Mouse (Mus musculus) heart, embryonic 14.5 days (tissue): Measurements from ENCODE around the gene Cox10. TPM values are rescaled to one million over a fixed set of nuclear protein-coding genes. Genes with fewer than 3 reads are reported as not detected.

Experiments used
- ATAC-seq: fragments of 200-750 bp; cut with Nextera tagmentation; 2 replicates; pipeline ENCODE4 v1.8.0; 2017; ENCODE audit warnings: low read depth, moderate TSS enrichment; ENCODE audit not compliant: insufficient number of reproducible peaks, insufficient read depth, low FRiP score
- H3K27ac ChIP-seq, 2 experiments: fragments of 200-500 bp in 1 of 2; fragments of 300-500 bp in 1 of 2; sonication (generic) in 1 of 2; replicated peaks in 1 of 2; 2 replicates each; pipeline ENCODE4 v1.5.1; 2012 to 2014; ENCODE audit warnings: low read depth in 2 of 2, low read length in 2 of 2, control low read depth in 1 of 2, mild to moderate bottlenecking in 1 of 2, mixed read lengths in 1 of 2; ENCODE audit not compliant: control insufficient read depth in 1 of 2, insufficient read depth in 1 of 2
- H3K27me3 ChIP-seq: fragments of 300-500 bp; sonication (generic); 2 replicates; pipeline ENCODE4 v1.6.1; 2014; ENCODE audit warnings: mild to moderate bottlenecking, low read length, control low read depth; ENCODE audit not compliant: control insufficient read depth, insufficient read depth
- H3K36me3 ChIP-seq: fragments of 300-500 bp; sonication (generic); 2 replicates; pipeline ENCODE4 v1.6.1; 2014; ENCODE audit warnings: mild to moderate bottlenecking, control low read depth, low read length, mixed read lengths; ENCODE audit not compliant: control insufficient read depth, insufficient read depth
- H3K4me1 ChIP-seq, 2 experiments: fragments of 200-500 bp in 1 of 2; fragments of 300-500 bp in 1 of 2; sonication (generic) in 1 of 2; 2 replicates each; pipeline ENCODE4 v1.6.1; 2012 to 2014; ENCODE audit warnings: low read length in 2 of 2, control low read depth in 1 of 2, mixed read lengths in 1 of 2; ENCODE audit not compliant: control insufficient read depth in 2 of 2, insufficient read depth in 2 of 2
- H3K4me2 ChIP-seq: fragments of 300-500 bp; sonication (generic); 2 replicates; pipeline ENCODE4 v1.6.1; 2014; ENCODE audit warnings: mild to moderate bottlenecking, low read length
- H3K4me3 ChIP-seq, 2 experiments: fragments of 200-500 bp in 1 of 2; fragments of 300-500 bp in 1 of 2; sonication (generic) in 1 of 2; 2 replicates each; pipeline ENCODE4 v1.5.1; 2012 to 2014; ENCODE audit warnings: low read length in 2 of 2, mild to moderate bottlenecking in 2 of 2, control low read depth in 1 of 2, low read depth in 1 of 2, moderate library complexity in 1 of 2; ENCODE audit not compliant: control insufficient read depth in 1 of 2, insufficient read depth in 1 of 2
- H3K9ac ChIP-seq: fragments of 300-500 bp; sonication (generic); 2 replicates; pipeline ENCODE4 v1.6.1; 2014; ENCODE audit warnings: mild to moderate bottlenecking, low read length
- H3K9me3 ChIP-seq: fragments of 300-500 bp; sonication (generic); 2 replicates; pipeline ENCODE4 v1.6.1; 2016; ENCODE audit warnings: low read length, control low read depth; ENCODE audit not compliant: control insufficient read depth
- WGBS: fragments of 180-500 bp; shearing (Covaris S2); extraction: QIAGEN DNeasy Blood & Tissue Kit; methylation state at CpG from one replicate; pipeline ENCODE4 v1.1.7; 2014; 5-methylcytosine and 5-hydroxymethylcytosine counted together
- polyA plus RNA-seq: library from polyadenylated mRNA; unstranded; fragments of >200 nt; fragmentation: Nextera tagmentation; extraction: Ambion mirVana; gene quantifications from 2 replicates; pipeline ENCODE4 v1.2.1, GENCODE M21; 2014

Gene Cox10
- polyA plus RNA-seq, 1 experiment from 2014 or later = 39.5 TPM

- Histone ChIP-seq H3K9me3 (no peaks in the 10 kb centered on the region), H3K9ac (no peak overlapping the region), H3K4me3 (no peak overlapping the region), H3K27me3 (no peaks in the 10 kb centered on the region), H3K4me1 (peaks cover 11 to 16% of the 10 kb centered on the region in 2 experiments), H3K27ac (no peak overlapping the region), H3K36me3 (peaks cover 14% of the 10 kb centered on the region), H3K4me2 (no peak overlapping the region)
- 80% methylated on average over 13 of the region's 13 CpGs for WGBS
- no peak for ATAC-seq
These were observed 31.8 kb downstream of the Cox10 start for GRCm38 (mm10) chr11:64047432-64047831.

- Histone ChIP-seq H3K27ac (no peak overlapping the region), H3K4me2 (no peak overlapping the region), H3K4me1 (peaks cover 2 to 3% of the 10 kb centered on the region in 2 experiments; a peak in 2 of 4 replicates), H3K27me3 (no peaks in the 10 kb centered on the region), H3K36me3 (peaks cover 14% of the 10 kb centered on the region), H3K4me3 (no peak overlapping the region), H3K9ac (no peak overlapping the region), H3K9me3 (no peaks in the 10 kb centered on the region)
- ATAC-seq = no peak
- WGBS = 88% methylated on average over 4 of the region's 4 CpGs
These were observed 34.2 kb downstream of the Cox10 start for GRCm38 (mm10) chr11:64045041-64045440.

GRCm38 (mm10) chr11:64044024-64044423, 35.2 kb downstream of the Cox10 start:
- Histone ChIP-seq H3K36me3 (peaks cover 14% of the 10 kb centered on the region), H3K27ac (no peak overlapping the region), H3K4me1 (peaks cover 2 to 3% of the 10 kb centered on the region in 2 experiments; a peak in 2 of 4 replicates), H3K9ac (no peak overlapping the region), H3K4me2 (no peak overlapping the region), H3K9me3 (no peaks in the 10 kb centered on the region), H3K4me3 (no peak overlapping the region), H3K27me3 (no peaks in the 10 kb centered on the region)
- 79% methylated on average over 3 of the region's 3 CpGs for WGBS
- ATAC-seq = no peak

GRCm38 (mm10) chr11:64041281-64041680, 38.0 kb downstream of the Cox10 start:
- no peak for ATAC-seq
- H3K36me3 ChIP-seq = peaks cover 9% of the 10 kb centered on the region
- H3K4me3 ChIP-seq = no peak overlapping the region
- WGBS = 52% methylated on average over 7 of the region's 7 CpGs
- H3K9me3 ChIP-seq = no peaks in the 10 kb centered on the region
- no peaks in the 10 kb centered on the region for H3K27me3 ChIP-seq
- no peak overlapping the region for H3K27ac ChIP-seq
- no peak overlapping the region for H3K4me2 ChIP-seq
- H3K4me1 ChIP-seq = peaks cover 2 to 9% of the 10 kb centered on the region in 2 experiments; a peak in 2 of 4 replicates
- H3K9ac ChIP-seq = no peak overlapping the region

GRCm38 (mm10) chr11:64039600-64039999, 39.7 kb downstream of the Cox10 start:
- H3K9ac ChIP-seq = no peak overlapping the region
- H3K27ac ChIP-seq = no peak overlapping the region
- WGBS = 65% methylated on average over 1 of the region's 1 CpGs
- H3K4me3 ChIP-seq = no peak overlapping the region
- no peaks in the 10 kb centered on the region for H3K36me3 ChIP-seq
- ATAC-seq = no peak
- no peaks in the 10 kb centered on the region for H3K9me3 ChIP-seq
- no peaks in the 10 kb centered on the region for H3K27me3 ChIP-seq
- no peak overlapping the region for H3K4me2 ChIP-seq
- H3K4me1 ChIP-seq = peaks cover 5 to 9% of the 10 kb centered on the region in 2 experiments; a peak in 3 of 4 replicates

- Histone ChIP-seq H3K27ac (no peak overlapping the region), H3K4me3 (no peak overlapping the region), H3K36me3 (no peaks in the 10 kb centered on the region), H3K27me3 (no peaks in the 10 kb centered on the region), H3K9ac (no peak overlapping the region), H3K9me3 (no peaks in the 10 kb centered on the region), H3K4me1 (peaks cover 5 to 9% of the 10 kb centered on the region in 2 experiments; a peak in 3 of 4 replicates), H3K4me2 (no peak overlapping the region)
- WGBS = 62% methylated on average over 15 of the region's 15 CpGs
- ATAC-seq = no peak
These were observed 41.7 kb downstream of the Cox10 start for GRCm38 (mm10) chr11:64037471-64038125.

- no peak for ATAC-seq
- no peaks in the 10 kb centered on the region for H3K27me3 ChIP-seq
- no peak overlapping the region for H3K4me2 ChIP-seq
- WGBS = 69% methylated on average over 7 of the region's 7 CpGs
- H3K36me3 ChIP-seq = no peaks in the 10 kb centered on the region
- H3K4me3 ChIP-seq = no peak overlapping the region
- H3K27ac ChIP-seq = no peak overlapping the region
- peaks cover 4 to 7% of the 10 kb centered on the region in 2 experiments; a peak in 3 of 4 replicates for H3K4me1 ChIP-seq
- no peak overlapping the region for H3K9ac ChIP-seq
- no peaks in the 10 kb centered on the region for H3K9me3 ChIP-seq
These were observed 43.0 kb downstream of the Cox10 start for GRCm38 (mm10) chr11:64036306-64036705.

GRCm38 (mm10) chr11:64035709-64036108, 43.6 kb downstream of the Cox10 start:
- no peak overlapping the region for H3K4me2 ChIP-seq
- H3K27me3 ChIP-seq = no peaks in the 10 kb centered on the region
- H3K27ac ChIP-seq = no peak overlapping the region
- H3K9ac ChIP-seq = no peak overlapping the region
- H3K9me3 ChIP-seq = no peaks in the 10 kb centered on the region
- 94% methylated on average over 4 of the region's 4 CpGs for WGBS
- H3K4me3 ChIP-seq = no peak overlapping the region
- no peaks in the 10 kb centered on the region for H3K36me3 ChIP-seq
- H3K4me1 ChIP-seq = peaks cover 3 to 5% of the 10 kb centered on the region in 2 experiments; a peak in 2 of 4 replicates
- no peak for ATAC-seq
